Mouse (Mus musculus) embryo, embryonic 10 days (tissue): ENCODE data around the gene Tsga10ip.

Experiments
- DNase-seq: peaks from one replicate; pipeline ENCODE4 v3.0.0-alpha.2; 2015; ENCODE audit warnings: low spot score

Gene Tsga10ip

DNA sequence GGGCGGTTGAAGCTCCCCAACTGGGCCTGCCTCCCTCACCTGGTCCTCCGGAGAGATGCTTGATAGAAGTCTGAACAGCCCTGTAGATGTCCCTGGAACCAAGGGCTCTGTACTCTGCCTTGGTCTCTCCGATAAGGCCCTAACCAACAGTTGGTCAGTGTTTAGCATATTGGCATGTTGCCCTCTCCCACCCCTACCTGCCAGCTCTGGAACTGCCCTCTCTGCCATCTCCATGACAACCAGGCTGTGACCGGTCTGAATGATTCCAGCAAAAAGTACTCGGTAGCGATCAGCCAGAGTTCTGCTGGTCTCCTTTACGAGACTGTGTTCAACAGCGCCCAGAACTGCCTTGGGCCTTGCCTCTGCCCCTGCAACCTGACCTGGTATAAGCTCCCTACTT lies at the start of gene Tsga10ip:
Gene Tsga10ip (minus strand): TSS at position 234 of the 400 bp plus-strand sequence.
- DNase-seq, result no peak

DNA sequence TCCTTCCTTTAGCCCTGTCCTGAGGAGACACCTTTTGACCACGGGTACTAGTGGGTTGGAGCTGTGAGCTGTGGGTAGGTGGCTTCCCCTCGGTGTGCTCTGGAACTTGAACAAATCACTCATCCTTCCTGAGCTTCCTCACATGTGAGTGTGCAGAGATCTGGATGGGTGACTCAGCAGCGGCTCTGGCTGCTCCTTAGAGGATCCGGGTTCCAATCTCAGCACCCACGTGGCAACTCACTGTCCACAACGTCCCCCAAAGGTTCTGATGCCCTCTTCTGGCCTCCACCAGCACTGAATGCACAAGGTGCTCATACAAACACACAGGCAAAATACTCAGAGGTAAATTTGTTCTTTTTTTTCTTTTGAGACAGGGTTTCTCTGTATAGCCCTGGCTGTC lies 49.4 kb upstream of the Tsga10ip start:
- DNase-seq, result no peak

DNA sequence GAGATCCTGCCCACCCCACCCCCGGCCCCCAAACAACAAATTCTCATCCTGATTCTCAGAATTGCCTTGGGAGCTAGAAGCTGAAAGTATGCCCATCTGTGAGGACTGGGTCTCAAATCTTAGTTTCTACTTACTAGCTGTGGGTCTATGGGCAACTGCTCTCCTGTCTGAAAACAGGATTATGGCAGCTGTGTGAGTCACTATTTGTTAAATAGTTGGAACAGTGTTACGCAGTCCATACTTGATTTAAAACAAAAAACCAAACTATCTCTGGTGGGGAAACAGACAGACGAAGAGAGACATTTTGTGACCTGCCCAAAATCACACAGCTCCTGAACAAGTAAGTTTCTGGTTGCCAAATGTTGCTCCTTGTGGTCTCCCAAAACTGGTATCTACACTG lies 47.3 kb upstream of the Tsga10ip start:
- DNase-seq, result no peak

DNA sequence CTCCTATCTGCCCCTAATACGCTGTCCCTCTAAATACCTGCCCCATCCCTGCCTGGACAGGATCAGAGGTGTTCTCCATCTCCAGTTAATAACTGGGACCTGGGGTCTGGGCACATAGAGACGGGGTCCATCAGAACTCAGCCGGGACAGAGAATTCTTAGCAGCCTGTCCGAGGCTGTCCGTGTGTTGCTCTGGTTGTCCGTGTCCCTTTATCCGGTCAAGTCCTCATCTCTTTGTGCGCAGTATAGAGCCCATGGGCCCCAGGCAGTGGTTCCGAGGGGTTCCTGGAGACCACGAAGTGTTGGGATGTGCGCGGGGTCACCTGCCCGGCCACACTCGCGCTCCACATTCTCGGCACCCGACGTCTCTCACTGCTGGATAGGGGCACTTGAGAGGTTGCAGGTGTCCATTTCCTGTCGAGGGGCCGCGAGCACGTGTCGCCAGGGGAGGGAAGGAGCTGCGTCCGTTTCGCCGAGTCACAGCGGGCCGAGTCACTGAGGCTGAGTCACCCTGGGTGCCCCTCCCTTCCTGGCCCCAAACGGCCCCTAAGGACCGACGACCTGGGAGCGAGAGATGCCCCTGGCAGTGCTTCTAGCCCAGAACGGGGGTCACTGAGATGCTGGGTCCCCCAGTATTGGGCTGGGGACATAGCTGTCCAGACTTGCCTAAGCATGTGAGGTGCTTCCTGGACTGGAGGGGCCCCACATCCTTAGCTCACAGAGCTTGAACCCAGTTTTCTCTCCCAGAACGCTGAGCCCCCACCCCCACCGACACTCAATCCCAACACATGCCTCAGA lies 46.2 kb upstream of the Tsga10ip start:
- DNase-seq, result peak; percentile 44

DNA sequence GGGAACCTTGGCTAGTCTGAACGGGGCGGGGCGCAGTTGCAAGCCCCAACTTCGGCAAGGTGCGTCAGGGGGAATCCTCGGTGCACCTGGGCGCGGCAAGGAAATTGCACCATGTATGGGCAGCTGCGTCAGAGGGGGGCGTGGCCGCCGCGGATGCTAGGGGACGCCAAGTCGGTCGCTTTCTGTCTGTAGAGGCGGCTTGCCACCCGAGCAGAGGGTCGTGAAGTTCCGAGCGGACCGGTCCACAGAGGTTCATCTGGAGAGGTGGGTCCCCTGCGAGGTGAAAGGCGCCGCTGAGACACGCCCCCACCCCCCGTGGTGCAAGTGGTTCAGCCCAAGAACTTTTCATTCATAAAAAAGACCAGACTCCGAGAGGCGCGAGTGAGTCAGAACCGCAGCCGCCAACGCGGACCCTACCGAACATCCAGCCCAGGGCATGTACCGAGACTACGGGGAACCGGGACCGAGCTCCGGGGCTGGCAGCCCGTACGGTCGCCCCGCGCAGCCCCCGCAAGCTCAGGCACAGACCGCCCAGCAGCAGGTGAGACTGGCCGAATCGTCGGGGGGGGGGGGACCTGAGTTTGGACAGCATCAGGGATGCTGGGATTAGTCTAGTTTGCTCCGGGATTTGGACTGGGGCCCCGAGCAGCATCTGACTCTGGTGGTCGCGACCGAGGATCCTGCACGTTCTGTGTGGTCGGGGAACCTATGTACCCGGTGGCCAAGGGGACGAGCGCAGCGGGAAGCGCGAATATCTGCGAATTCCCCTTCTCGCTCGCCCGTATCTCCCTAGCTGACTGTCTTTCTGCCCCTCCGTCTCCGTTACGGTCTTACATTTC lies 45.4 kb upstream of the Tsga10ip start, which contains the start of gene Fosl1:
Gene Fosl1 (plus strand): TSS at position 33 of the 839 bp plus-strand sequence.
- peak; percentile 81 for DNase-seq

DNA sequence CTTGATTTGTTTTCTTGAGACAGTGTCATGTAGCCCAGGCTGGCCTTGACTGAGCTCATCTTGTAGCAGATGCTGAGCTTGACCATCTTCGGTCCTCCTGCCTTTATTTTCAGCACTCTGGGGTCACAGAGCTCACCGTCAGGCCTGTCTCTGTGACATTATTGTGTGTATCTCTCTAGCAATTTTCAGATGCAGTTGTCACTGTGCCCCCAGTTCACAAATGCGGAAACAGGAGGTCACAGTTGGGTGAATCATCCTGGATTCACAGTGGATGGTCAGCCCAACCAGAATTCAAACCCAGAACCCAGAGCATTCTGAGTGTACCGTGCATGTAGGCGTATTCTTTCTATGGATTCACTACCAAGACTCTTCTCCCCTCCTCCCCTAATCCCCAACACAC lies 43.4 kb upstream of the Tsga10ip start:
- DNase-seq, result no peak

DNA sequence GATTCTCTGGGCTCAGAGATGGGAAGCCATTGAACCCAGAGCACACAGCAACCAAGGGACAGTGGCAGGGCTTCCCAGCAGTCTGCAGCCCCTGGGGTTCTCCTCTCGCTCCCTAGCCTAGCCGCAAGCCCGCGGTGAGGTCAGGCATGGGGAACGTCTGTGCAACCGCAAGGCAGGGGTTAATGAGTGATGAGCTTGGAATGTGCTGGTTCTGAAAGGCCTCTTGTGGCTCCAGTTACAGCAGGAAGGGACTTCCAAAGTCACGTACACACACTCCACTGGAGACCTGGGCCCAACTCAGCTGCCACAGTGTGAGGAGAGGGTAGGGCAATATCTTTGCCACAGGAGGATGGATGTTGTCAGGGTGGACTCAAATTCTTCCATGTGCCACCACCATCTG lies 42.6 kb upstream of the Tsga10ip start:
- no peak for DNase-seq

DNA sequence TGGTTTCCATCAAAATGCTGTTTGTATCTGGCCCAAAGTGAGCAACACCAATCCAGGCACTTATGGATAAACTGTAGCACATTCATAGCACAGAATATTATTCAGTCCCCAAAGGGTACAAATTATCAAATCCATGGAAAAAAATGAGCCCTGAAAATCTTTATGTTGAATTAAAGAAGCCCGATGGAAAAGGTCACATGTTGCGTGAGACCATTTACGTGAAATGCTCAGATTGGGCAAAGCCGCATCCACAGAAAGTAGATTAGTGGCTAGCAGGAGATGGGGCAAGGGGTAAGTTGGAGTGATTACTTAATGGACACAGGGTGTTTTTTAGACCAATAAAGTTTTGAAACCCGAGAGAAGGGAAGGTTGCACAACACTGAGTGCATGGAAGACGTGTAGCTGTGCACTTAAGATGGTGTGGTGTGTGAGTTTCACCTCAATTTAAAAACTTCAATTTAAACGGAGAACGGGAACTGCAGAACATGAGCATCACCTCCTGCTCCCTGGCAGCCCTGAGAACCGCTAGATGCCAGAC lies 42.1 kb upstream of the Tsga10ip start:
- no peak for DNase-seq

DNA sequence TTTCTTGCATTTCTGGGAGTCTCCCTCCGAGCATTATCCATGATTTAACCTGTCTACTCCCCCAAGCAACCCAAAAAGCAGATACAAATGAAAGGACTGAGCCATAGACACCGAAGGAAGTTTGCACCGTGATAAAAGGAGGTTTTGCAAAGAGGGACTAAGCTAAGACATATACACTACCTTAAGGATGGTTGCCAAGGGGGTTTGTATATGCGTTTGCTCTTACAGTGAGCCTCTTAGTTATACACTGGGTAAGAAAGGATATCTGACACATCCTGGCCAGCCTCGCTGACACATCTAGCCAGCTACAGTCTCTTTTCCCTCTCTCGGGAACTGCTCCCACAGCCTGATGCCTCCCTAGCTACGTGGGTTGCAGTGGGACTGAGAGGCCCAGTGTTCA lies 31.6 kb upstream of the Tsga10ip start:
- DNase-seq, result no peak

DNA sequence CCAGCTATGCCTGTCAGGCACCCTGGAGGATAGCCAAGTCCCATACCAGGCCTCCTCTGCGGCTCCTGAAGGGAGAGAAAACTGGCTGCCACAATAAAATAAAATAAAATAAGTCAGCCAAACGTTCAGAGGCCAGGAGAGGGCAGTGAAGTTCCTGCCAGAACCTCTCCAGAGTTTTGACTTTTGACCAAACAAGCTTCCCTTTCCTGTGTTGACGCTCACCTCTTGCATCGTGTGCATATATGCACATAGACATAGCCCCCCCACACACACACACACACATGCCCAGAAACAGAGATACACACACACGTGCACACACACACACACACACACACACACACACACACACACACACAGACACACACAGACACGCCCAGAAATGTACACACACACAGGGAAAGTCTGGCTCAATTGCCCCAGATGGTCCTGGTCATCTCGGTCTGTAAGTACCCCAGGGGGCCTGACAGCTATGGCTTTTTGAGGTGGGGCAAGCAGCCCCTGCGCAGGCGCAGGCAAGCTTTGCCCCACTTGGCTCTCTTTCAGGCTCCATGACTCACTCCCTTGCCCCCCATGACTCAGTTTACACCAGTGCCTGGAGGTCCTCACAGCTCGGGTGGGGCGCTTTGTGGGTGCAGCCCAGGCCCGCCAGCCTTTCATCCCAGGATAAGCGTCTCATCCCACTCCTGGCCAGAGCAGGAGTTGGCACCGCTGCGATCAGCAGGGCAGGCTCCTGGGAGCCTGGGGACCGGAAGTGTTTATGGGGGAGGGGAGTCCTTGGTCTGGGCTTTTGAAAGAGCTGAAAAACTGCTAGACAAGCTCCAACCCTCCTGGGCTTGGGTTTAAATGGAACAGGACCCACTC lies 30.9 kb upstream of the Tsga10ip start:
- peak; percentile 60 for DNase-seq

DNA sequence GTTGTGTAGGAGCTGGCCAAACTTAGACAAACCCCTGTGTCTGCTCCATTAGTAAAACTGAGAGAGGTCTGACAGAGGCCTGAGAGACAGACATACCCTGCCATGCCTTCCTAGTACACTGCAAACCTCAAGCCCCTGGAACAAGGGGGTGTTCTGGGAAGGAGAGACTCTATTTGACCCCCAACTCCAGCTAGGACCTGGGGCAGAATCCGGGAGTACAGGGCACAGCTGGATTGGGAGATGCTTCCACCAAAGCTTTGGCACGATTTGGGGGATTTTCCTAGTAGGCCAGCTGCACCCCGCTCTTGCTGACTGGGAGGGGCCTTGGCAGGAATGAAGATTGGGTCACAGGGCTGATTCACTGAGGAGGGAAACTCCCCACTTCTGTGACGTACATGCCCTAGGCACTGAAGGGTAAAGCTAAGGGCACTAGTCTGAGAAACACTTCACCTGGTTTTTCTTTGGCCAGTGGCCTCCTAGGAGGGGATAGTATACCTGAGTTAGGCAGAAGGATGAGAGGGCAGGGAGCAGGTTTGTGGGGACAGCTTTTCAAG lies 29.7 kb upstream of the Tsga10ip start:
- DNase-seq, result no peak

DNA sequence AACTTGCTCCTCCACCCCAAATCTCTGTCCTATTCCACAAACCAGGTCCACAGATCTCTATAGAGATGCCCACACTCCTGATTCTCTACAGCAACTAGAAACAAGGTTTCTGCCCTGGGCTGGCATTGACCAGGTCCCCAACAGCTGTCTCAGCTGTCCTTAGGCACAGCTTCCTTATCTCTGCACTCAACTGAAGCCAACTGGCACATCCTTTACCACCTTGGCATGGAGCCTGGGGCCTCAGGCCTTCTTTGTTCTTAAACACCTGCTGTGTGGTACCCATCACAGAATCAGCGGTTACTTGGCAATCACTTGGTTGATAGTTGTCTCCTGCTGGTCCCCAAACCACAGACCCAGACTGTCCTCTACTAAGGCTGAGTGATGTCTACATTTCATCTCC lies 28.1 kb upstream of the Tsga10ip start:
- no peak for DNase-seq

DNA sequence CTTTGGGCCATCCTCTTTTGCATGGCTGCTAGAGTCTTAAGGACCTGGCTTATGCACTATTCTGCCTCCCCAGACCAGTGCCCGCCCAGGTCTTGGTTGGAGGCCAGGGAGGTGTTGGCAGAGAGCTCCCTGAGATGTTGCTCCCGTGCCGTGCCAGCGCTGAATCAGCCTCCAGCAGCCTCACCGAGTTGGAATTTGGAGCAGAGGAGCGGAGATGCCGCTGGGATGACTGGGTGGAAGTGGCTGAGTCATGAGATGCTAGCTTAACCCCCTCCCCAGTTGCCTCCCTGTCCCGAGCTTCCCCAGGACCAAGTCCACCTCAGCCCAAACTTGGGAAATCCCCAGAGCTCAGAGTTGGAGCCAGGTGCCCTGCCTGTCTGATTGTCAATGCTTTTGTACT lies 27.5 kb upstream of the Tsga10ip start:
- DNase-seq, result no peak

DNA sequence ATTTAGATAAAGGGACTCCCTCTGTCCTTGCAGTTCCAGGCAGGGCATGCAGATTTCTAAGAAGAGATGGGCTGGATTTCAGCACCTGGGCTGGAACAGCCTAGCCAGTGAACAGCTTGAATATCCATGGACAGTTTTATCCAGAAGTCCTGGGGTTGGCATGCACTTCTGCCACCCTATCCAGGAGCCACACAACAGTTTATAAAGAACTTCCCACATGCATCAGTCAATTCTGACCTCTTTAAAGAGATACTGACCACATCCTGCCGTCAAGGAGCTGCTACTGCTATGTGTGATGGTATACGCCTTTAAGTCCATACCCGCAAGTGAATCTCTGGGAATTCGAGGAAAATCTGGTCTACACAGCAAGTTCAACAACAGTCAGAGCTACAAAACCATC lies 26.9 kb upstream of the Tsga10ip start:
- DNase-seq, result no peak

DNA sequence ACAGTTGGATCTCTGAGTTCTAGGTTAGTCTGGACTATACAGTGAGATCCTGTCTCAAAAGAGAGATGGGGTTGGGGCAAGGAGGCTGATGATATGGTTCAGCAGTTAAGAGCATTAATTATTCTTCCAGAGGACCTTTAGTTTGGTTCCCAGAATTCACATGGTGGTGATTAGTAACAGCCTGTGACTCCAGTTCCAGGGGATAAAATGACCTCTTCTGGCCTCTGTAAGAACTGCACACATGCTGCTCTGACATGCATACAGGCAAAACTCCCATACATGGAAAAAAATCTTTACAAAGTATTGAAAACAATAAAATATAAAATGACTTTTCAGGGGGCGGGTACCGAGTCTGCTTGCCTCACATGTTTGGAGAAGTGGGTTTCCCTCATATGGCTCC lies 25.8 kb upstream of the Tsga10ip start:
- peak; percentile 62 for DNase-seq

DNA sequence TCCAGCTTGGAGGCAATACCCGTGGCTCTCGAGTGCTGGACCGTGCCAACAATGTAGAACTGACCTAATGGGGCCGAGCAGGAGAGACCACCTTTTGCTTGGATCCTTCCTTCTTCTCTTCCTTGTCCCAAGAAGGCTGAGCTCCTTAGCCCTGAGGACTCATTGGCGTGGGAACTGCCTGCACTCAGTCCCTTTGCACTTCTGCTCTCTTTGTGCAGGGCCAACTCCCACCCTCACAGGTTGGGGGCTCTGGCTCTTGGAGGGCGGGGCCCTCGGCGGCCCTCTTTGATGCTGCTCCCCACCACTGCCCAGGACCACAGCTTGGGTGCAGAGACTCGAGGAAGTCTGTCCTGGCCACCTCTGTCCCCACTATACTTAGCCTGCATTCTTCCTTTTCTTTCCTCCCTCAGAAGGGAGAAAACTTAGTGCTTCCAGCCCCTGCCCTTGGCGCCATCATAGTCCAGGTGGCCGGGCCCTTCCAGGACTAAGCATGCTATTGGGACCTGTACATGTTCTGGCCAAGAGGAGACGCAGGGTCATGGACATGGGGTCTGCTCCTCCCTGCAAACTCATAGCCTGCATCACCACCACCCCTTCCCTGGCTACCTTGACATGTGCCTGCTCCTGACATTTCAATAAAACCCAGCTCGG lies 24.4 kb upstream of the Tsga10ip start:
- no peak for DNase-seq

DNA sequence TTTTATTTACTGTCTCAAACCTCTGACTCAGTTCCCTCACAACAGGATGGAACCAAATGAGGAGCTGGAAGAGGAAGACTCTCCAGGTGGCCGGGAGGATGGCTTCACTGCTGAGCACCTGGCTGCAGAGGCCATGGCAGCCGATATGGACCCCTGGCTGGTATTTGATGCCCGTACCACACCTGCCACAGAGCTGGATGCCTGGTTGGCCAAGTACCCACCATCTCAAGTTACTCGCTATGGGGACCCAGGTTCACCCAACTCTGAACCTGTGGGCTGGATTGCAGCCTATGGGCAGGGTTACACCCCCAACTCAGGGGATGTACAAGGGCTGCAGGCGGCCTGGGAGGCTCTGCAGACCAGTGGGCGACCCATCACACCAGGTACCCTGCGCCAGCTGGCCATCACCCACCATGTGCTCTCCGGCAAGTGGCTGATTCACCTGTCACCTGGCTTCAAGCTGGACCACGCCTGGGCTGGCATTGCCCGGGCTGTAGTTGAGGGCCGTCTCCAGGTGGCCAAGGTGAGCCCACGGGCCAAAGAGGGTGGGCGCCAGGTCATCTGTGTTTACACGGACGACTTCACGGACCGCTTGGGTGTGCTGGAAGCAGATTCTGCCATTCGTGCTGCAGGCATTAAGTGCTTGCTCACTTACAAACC lies 23.7 kb upstream of the Tsga10ip start:
- no peak for DNase-seq

DNA sequence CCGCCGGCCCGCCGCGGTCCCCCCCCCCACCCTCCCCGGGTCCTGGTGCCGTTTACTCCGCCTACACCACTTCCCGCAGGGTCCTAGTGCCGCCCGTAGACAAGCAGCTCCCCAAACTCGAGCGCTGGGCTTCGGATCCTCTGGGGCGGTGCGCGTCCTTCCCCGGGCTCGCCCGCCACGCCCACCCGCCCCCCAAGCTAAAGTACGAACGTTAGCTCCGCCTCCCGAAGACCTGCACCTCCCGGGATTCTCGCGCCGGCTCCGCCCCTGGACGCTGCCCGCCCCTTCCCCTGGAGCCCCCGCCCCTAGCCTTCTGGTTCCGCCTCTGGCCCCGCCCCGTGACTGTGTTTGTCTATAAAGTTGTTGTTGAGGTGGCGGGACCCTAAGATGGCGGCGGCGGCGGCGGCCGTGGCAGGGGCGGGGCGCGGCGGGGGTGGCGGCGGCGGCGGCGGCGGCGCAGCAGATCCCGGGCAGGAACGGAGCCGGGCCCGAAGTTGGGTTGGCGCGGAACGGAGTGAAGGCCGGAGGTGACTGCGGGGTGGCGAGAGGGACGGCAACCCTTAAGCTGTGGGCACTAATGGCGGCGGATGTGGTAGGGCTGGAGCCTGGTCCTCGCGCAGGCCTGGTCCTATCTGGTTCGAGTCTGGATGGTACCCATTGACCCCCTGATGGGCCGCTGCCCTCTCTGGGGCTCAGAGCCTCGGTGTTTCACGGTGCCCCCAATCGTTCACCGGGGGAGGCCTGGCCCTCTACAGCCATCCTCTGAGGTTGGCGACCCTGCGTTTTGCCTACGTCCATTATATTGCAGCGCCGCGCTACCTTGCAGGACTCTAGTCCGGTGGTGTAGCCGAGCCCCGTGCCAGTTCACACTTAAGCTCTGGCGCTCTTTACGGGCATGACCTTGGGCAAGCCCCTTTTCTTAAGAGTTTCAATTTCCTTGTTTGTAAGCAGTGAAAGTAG lies 22.7 kb upstream of the Tsga10ip start, which contains the start of the genes Drap1 and AI837181:
Gene Drap1 (minus strand): TSS at position 198 of the 960 bp plus-strand sequence.
Gene AI837181 (plus strand): TSS at position 363 of the 960 bp plus-strand sequence.
- DNase-seq, result peak; percentile 95

DNA sequence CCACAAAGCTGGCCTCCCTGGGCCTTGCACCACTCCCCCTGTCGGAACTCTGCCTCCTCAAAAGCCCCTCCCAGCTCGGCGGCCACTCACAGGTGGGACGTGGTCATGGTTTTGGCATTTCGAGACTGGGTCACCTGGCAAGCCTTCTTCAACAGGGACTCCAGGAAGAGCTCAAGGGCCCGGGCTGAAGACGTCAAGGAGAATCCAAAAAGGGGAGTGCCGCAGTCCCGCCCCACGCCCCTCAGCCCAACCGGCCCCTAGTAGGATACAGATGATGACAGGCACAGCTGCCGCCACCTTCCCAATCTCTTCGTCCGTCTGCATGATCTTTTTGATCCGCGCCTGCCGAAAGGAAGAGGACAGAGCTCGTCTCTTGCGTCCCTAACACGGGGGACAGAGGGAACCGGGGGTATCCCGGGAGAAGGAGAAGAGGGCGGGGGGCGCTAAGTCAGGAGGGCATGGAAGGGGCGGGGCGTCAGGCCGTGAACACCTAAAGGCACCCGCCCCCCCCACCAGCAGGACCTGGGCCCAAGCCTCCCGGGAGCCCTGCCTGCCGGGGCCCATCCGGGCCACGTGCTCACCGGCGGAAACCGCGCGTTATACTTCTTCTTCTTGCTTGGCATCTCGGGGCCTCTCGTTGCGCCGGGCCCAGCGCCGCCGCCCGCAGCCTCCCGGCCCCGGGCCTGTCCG lies 21.9 kb upstream of the Tsga10ip start:
- DNase-seq, result peak; percentile 65
